Mouse (Mus musculus): Measurements from ENCODE around the gene Ccnjl.

Ccnjl gene

DNA sequence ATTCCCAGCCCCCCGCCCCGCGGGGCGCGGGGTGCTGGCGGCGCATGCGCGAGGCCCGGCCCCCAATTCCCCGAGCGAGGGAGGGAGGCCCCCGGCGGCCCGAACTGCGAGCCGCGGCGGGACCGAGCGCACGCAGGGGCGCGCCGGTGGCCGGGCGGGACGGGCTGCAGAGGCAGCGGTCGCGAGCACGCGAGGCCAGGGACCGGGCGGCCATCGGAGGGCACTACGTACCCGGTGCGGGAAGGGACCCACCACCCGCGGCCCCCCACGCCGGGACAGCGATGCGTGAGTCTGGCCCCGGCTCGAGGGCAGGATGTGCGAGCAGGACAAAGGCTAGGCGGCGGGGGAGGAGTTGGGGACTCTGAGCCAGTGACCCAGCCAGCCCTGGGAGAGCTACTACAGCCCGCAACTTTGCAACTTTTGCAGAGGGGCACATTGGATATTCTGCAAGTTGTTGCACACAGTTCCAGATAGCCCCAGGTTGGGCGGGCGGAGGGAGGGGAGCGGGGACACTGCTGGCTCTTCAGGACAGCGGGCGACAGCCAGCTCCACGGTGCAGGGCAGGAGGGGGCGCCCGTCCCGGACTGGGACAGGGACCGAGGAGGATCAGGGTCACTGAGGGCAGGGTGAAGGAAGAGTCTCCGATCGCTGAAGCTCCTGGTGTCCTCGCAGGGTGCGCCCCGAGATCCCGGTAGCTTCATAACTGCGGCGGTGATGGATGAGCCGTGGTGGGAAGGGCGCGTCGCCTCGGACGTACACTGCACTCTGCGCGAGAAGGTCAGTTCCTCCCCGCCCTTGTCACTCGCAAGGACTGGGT, at the start of gene Ccnjl:
Gene Ccnjl (plus strand): TSS at position 102 of the 817 bp plus-strand sequence.
- peak; percentile 80 to 86 for DNase-seq

DNA sequence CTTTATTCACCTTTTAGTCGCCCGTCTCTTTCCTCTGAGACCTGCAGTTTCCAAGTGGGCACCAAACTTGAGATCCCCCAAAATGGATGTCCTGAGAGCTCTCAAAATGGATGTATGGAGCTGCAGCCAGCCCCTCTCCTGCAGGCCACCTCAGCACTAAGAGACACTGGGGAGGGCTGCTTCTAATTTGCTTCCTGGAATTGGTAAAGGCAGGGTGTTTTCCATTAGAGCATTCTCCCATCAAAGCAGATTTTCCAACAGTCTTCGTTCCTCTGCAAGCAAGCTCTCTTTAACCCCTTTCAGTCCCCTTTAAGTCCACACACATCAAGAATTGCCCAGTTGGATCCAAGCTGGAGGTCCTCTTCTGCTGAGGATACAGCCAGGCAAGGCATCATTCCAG, 49.2 kb upstream of the Ccnjl start:
- DNase-seq, result no peak

DNA sequence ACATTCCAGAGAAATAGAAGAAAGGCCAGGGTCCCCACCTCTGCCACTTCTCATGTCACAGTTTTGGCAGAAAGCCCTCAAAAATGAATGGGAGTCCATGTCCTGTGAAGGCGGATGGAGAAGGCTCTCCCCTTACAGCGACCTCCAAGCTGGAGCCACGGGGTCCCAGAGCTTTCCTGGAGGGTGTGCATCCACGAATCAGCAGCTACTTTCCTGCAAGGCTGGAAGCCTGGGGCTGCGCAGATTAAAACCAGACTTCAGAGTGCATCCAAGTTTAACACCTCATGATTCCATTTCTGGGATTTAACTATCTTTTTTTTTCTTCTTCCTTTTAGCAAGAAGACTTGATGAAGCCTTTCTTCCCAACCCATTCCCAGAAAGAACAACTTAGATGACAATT, 48.0 kb upstream of the Ccnjl start:
- peak in 1 of 2 experiments; percentile 47 for DNase-seq

DNA sequence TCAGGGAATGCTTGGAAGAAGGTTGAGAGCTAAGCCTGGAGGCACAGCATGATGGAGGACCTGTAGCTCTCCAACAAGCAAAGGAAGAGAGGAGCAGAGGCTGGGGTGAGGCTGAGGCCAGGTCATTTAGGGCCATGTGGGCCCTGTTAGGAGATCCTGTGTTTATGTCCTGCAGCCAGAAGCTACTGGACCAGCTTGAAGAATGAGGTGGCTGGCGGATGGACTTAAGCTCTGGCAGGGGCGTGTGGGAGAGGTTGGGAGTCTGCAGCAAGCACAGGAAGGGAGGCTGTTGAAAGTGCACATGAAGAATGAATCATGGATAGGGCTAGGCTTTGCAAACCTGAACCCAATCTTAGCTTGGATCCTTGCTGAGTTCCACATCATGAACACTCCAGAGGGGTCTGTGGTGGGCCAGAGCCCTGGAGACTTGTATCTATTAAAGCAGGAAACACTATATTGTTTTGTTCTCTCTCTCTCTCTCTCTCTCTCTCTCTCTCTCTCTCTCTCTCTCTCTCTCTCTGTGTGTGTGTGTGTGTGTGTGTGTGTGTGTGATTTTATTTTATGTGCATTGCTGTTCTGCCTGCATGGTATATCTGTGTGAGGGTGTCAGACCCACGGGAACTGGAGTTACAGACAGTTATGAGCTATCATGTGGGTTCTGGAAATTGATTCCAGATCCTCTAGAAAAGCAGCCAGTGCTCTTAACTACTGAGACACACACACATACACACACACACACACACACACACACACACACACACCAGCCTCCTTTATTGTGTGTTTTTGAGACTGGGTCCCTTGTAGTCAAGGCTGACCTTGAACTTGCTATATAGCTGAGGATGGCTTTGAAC, 46.7 kb upstream of the Ccnjl start:
- DNase-seq, result peak; percentile 56 to 82

DNA sequence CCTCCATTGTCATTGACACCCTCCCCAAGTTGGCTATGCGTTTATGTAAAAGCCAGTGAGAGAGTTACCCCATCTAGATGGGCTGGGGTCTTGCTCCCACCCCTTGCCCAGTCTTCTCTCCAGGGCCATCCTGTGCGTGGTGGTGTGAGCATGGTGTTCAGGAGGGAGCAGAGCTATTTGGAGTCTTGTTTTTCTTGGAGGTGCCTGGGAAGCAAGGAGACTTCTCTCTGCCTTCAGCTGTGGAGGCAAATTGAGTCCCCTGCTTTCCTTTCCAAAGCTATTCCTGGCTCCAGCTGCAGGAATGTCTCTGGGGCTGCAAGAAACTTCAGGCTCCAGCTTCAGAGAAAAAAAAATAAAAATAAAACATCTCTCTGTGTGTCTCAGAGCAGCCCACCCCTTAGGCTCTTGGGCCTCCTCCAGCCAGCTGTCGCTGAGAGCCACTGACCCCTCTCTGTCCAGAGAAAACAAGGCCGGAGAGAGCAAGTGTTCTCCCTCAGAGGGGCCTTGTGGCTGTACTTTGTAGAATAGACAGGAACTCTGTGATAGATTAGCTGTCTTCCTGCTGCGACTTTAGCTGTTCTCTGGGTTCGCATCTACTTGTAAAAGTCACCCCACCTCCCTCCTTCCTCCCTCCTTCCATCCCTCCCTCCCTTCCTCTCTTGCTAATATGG, 45.3 kb upstream of the Ccnjl start:
- DNase-seq, result peak; percentile 44 to 81

DNA sequence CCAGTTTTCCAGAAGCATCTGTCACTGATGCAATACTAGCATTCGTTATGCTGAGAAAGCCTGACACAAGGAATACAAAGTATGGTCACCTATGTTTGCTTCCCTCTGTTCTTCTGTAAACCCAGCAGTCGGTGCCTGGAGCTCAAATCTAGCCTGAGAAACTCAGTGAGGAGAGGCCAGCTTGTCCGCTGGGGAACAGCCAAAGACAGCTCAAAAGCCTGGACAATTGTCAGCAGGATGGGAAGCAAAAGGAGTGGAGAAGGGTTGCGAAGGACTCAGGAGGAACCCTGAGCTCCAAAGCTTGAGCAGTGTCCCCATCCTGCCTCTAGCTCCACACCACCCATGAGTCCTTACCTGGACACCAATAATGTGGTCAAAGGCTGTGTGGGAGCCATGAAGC, 44.5 kb upstream of the Ccnjl start:
- no peak for DNase-seq

DNA sequence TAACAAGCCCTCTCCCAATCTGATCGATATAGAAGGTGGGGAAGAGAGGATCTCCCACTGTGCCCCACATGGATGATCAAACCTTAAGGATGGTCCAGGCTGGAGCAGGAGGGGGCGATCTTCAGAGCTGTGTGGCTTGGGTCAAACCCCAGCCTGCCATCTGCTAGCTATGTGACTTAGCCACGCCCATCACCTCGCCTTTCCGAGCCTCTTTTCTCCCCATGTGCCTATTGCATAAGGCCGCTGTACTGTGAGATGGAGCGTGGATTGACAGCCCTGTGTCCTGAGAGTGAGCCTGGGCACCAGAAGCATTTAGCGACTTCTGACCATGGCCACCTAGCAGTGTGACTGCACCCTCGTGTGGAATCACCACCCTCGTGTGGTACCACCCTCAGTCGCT, 43.9 kb upstream of the Ccnjl start:
- no peak for DNase-seq

DNA sequence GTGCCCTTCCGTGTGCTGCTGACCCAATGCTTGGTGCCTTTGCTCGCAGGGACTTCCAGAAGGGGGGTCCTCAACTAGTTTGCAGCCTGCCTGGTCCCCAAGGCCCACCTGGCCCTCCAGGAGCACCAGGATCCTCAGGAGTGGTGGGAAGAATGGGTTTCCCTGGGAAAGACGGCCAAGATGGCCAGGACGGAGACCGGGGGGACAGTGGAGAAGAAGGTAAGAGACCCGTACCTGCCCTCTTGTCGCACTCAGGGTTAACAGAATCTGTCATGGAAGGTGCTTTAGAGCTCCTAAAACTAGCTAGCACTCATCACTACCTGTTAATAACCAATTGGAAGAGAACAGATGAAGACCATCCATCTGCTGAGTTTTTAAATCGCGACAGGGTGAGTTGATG, 42.7 kb upstream of the Ccnjl start:
- no peak for DNase-seq

DNA sequence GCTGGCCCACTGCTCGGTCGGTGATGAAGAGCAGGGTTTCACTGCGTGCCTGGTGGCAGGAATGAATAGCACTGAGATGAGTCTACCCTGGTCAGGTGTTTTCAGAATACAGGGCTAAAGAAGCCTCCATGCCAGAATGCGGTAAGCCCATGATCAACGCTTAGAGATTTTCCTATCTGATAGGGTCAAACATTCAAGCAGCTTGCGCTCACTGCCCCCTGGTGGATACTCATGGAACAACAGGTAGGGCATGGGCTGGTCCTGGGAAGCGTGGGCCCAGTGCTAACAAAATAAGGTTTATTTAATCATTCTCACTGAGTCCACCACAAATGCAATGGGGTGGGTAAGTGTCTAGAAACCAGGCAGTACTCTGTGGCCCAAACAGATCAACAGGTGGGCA, 35.9 kb upstream of the Ccnjl start:
- peak; percentile 62 to 84 for DNase-seq

DNA sequence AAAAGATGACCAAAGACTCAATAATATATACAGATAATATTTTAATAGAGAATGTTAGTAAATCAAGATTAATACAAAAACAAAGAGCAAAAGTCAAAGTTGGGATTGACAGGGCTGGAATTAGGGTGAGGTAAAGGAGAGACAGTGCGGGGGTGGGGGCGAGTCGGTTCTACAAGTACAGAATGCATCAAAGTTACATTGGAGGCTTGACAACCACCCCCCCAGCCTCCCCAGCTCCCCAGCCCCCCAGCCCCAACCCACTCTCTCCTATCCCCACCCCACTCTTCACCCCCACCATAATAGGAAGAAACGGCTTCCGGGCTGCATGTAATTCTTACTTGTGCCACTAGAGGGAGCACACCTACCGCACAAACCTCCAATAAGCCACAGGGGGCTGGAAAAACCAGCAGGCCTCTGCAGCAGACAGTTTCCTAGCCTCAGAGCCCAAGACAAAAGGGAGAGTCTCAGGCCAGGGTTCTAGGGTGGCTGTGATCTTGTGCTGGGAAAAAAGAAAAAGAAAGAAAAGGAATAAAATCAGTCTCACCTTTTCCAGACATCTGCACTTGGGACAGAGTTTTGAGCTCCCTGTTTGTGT, 34.7 kb upstream of the Ccnjl start:
- DNase-seq, result peak; percentile 66 to 82

DNA sequence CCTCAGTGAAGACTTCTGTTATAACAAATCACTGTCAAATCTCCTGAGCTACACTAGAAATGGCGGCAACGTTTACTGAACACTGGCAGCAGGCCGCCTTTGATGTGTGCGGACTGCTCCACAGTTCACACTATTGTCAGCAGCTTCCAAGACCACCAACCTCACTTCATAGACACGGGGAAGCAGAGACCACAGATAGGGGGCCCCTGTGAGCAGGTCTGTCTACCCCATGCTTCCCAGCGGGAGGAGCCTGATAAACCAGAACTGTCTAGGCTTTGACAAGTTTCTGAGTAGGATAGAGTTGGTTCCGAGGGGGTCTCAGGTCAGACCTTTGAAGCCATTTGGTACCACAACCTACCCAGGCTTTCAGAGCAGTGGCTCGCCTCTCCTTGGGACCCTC, 33.5 kb upstream of the Ccnjl start:
- no peak for DNase-seq

DNA sequence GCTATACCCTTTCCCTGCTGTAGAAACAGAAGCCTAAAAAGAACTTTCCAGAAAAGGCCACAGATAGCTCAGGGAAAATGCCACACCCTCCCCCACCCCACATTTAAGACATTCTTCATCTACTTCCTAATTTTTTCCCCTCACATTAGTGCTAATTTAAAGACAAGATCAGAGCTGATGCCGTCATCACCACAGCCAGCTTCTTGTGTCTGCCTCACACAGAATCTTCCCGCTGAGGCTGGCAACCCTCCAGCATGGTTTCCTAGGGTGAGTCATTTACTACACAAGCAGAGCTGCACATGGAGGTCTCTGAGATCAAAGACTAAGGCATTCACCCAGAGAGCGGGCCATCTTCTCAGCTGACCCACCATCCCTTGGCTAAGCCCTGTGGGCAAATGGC, 33.1 kb upstream of the Ccnjl start:
- DNase-seq, result peak; percentile 65 to 66

DNA sequence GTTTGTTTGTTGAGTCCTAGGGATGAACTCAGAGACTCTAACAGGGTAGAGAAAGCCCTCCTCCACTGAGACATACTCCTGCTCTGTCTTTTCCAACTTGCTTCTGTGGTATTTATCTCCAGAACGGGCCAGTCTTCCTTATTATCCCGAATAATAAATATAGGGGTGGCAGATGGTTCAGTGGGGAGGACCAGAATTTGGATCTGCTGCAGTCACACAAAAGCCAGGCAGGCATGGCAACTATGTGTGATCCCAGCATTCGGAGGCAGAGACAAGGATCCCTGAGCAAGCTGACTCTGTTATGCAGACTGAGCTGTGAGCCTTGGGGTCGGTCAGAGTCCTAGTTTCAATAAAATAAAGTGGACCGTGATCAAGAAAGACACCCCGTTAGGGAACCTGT, 27.3 kb upstream of the Ccnjl start:
- no peak for DNase-seq

DNA sequence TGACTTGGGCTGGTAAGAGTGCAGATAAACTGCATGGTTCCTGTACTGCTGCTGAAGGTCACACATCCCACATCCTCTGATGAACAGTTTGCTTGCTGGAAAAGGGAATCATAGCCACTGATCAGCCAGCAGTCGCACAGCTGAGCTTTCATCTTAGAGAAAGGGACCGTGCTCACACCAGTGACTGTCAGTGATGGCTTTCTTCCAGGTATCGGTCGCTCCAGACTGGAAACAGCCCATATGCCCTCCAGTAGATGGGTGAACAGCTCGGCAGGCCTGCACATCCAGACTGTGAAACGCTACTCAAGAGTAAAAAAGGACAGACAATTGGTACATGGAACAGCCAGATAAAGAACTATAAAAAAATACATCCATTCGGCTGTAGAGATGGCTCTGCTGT, 23.4 kb upstream of the Ccnjl start:
- no peak for DNase-seq

DNA sequence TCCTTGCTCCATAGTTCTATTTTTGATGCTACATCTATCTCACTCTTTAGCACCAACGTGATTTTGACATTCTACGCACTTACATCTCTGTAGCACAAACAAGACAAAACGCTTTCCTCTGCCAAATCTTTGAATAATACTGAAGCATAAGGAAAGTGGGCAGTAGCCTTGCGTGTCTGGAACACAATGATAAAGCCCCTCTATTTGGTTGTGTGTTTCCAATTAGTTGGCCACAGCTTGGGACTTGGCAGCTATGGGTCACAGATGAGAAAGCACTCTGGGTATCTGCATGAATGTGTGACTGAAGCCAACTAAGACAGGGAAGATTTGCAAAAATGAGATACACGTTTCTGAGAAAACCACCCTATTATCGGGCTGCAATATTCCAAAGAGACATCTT, 20.6 kb upstream of the Ccnjl start:
- DNase-seq, result no peak

DNA sequence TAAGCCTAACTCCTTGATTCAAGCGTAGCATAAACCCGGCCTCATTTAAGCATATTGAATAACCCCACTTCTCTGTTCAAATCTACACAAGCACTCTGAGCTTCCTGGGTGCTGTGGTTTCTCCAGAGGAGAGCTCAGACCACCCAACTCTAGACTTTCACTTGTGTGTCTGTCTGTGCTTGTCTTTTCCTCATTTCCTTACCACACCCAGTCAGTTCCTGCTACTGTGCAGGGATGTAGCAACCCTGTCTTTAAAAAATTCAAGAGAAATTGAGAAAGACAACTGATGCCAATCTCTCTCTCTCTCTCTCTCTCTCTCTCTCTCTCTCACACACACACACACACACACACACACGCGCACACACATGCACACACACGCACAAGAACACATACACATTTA, 18.7 kb upstream of the Ccnjl start:
- no peak for DNase-seq

DNA sequence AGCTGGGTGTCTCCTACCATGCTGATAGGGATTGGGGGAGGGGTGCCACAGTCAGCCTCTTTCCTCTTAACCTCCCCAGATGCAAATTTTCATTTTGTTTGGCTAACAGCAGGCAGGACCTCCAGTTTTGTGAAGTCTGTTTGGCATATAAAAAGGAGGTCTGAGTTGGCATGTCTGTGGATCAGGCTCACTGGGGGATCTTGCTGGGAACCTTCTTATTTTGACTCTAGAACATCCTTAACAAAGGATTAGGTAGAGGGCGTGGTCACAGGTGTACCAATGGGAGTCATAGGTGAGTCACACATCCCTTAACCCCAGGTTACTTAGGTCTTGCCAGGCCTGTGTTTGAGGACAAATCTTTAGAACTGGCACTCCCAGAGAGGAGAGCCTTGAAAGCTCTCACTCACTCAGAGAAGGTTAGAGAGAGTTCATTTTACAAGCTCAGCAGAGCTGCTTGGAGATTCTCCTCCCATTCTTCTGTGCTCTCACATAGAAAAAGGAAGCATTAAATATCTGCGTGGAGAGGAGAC, 15.9 kb upstream of the Ccnjl start:
- no peak for DNase-seq

DNA sequence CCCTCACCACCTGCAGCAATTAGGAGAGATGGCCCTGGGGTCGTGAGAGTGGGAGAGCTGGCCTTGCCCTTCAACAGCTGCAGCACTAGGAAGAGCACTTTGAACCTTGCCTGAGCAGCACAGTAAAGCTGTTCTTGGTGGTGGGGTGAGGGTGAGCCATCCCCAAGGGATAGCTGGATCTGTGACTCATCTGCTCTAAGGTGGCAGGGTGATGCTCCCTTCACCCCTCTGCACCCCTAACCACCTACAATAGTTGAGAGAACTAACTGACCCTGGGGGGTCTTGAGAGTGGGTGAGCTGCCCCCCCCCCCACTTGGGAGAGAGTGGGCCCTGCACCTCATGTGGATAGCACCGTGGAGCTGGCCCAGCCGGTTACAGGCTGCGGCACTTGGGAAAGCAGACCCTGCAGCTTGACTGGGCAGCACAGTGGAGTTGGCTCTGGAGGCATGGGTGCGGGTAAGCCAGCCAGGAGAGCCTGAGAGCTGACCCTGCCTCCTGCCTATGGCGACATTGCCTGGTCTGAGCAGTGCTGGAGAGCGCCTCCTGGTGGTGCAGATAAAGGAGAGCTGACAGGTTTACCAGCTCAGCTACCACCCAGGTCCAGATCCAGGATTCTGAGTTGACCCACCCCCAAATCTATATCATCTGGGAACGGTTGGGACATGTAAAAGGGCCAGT, 12.1 kb upstream of the Ccnjl start:
- peak; percentile 56 to 60 for DNase-seq

DNA sequence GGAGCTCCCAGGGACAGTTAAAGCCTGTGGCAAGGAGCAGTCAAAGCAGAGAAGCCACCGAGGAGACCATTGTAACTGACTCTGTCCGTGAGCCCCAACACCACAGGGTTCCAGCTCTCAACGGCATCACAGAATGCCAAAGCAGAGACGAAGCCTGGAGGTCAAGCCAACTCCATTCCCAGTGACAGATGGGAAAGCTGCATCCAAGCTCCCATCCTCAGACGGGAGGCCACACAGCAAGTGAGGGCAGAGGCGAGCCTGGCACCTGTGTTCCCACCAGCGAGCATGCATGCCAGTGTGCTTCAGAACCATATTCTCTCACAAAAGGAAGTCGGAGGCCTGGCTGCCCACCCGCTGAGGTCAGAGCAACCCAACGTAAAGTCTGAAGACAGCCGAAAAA, 10.9 kb upstream of the Ccnjl start:
- no peak for DNase-seq

DNA sequence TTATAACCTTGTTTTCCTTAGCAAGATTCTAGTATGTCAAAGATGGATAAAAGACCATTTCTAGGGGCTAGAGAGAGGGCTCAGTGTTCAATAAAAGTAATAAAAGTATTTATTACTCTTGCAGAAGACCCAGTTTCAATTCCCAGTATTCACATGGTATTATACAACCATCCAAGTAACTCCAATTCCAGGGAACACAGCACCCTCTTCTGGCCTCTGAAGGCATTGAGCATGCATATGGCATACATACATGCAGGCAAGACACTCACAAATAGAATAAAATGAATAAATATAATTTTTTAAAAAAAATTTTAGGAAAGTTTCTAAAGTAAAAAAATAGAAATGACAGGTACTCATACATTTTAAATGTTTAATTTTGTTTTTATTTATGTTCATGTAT, 10.5 kb upstream of the Ccnjl start:
- no peak for DNase-seq

DNA sequence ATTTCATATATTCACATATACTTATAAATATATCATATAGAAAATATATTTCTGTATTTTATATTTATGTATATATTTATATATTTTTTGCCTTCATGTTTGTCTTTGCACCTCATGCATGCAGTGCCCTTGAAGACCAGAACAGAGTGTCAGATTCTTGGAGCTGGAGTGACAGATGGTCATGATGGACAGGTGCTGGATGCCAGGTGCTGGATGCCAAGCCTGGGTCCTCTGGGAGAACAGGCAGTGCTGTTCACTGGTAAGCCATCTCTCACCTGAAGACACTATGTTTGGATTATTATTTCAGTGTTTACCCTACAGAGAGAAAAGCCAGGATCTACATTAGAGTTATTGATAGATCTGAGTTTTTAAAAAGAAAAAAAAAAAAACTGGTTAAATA, 9.8 kb upstream of the Ccnjl start:
- DNase-seq, result no peak

DNA sequence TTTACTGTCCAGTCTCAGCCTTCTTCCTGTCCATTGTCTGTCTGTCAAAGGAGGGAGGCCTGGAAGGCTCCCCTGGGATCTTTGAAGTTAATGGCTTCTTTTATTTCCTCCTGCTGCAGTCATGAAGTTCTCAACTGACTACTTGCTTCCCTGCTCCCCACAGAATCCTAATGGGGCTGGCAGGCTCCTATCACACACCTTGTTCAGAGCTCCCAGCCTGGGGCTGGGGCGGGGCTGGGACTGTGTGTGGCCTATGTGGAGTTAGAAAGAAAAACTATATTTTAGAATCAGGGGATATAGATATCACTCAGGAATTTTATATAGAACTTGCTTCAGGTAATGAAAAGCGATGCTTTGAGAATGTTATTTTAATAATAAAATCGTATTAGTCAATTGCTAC, 8.1 kb upstream of the Ccnjl start:
- DNase-seq, result no peak

Data from lung, postnatal 4 days (tissue).